Mouse (Mus musculus): ENCODE data around the gene Cd19.

GRCm38 (mm10) chr7:126363038-126363437 lies 51.7 kb downstream of the Cd19 start:
- TF ChIP-seq CTCF (IDR thresholded peaks at IDR 0.05; ENCODE audit: low read depth, low read length): no peak
- no peak for TF ChIP-seq POLR2A (IDR thresholded peaks at IDR 0.05; ENCODE audit: insufficient read depth, low read length)

Measured in ES-Bruce4 (cell line).